Mouse (Mus musculus) CH12.LX (cell line): ENCODE measurements around the gene Kdm5b. TPM values are rescaled to one million over a fixed set of nuclear protein-coding genes. Genes with fewer than 3 reads are reported as not detected.

ENCODE experiments used
- DNase-seq: peaks from one replicate; pipeline ENCODE4 v3.0.0-alpha.2; 2013; ENCODE audit errors: extremely low read depth
- H3K27ac ChIP-seq: 2 replicates; pipeline ENCODE4 v1.5.1; 2012; ENCODE audit warnings: low read depth, mild to moderate bottlenecking, control low read depth, moderate library complexity; ENCODE audit not compliant: insufficient read depth
- H3K27me3 ChIP-seq: replicated peaks from 2 replicates; pipeline ENCODE3; 2012; ENCODE audit warnings: inconsistent platforms
- H3K36me3 ChIP-seq, 2 experiments: replicated peaks in 1 of 2; 2 replicates each; pipeline versions ENCODE3 to v1.6.1; 2012; ENCODE audit warnings: inconsistent platforms in 1 of 2, low read length in 1 of 2, mild to moderate bottlenecking in 1 of 2, mixed read lengths in 1 of 2, moderate library complexity in 1 of 2; ENCODE audit not compliant: control insufficient read depth in 1 of 2, insufficient read depth in 1 of 2
- H3K4me1 ChIP-seq, 2 experiments: 2 replicates each; pipeline ENCODE4 v1.6.1; 2012; ENCODE audit warnings: inconsistent platforms in 1 of 2, moderate library complexity in 1 of 2; ENCODE audit not compliant: insufficient read depth in 2 of 2, control insufficient read depth in 1 of 2
- H3K4me2 ChIP-seq: 2 replicates; pipeline ENCODE4 v1.6.1; 2012; ENCODE audit warnings: low read depth, mild to moderate bottlenecking, control low read depth; ENCODE audit not compliant: poor library complexity, insufficient read depth, severe bottlenecking
- H3K4me3 ChIP-seq, 3 experiments: fragments of 150-350 bp in 1 of 3; sonication (generic) in 1 of 3; replicated peaks in 1 of 3; 2 replicates each; pipeline versions ENCODE3 to v1.5.1; 2011 to 2012; ENCODE audit warnings: low read depth in 2 of 3, low read length in 2 of 3, mild to moderate bottlenecking in 2 of 3, moderate library complexity in 2 of 3, control low read depth in 1 of 3, improper control_type of control experiment in 1 of 3, inconsistent platforms in 1 of 3, mixed read lengths in 1 of 3; ENCODE audit not compliant: poor library complexity in 1 of 3
- H3K79me2 ChIP-seq: replicated peaks from 2 replicates; pipeline ENCODE4 v1.6.1; 2012; ENCODE audit warnings: mild to moderate bottlenecking, moderate library complexity; ENCODE audit not compliant: control insufficient read depth, poor library complexity, insufficient read depth, severe bottlenecking; ENCODE audit errors: extremely low read depth
- H3K9ac ChIP-seq: 2 replicates; pipeline ENCODE4 v1.6.1; 2012; ENCODE audit warnings: low read depth, mild to moderate bottlenecking, control low read depth, moderate library complexity; ENCODE audit not compliant: insufficient read depth
- H3K9me3 ChIP-seq: replicated peaks from 2 replicates; pipeline ENCODE3; 2012; ENCODE audit warnings: low read length, inconsistent platforms, mixed read lengths
- CHD2 ChIP-seq: IDR thresholded peaks from 2 replicates; pipeline ENCODE4 v1.6.1; 2011; ENCODE audit warnings: low read length, improper control_type of control experiment
- E2F4 ChIP-seq: IDR thresholded peaks from 2 replicates; pipeline ENCODE4 v1.6.1; 2011; ENCODE audit warnings: low read depth, low read length, improper control_type of control experiment; ENCODE audit not compliant: insufficient replicate concordance
- ELF1 ChIP-seq: IDR thresholded peaks from 2 replicates; pipeline ENCODE4 v1.6.1; 2014; ENCODE audit warnings: low read depth, mild to moderate bottlenecking, inconsistent platforms, low read length, improper control_type of control experiment
- EP300 ChIP-seq: IDR thresholded peaks from 2 replicates; pipeline ENCODE4 v1.6.1; 2011; ENCODE audit warnings: low read length, improper control_type of control experiment
- ETS1 ChIP-seq: conservative IDR thresholded peaks from 2 replicates; pipeline ENCODE4 v1.6.1; 2012; ENCODE audit warnings: low read depth, mild to moderate bottlenecking, inconsistent platforms, low read length, improper control_type of control experiment, moderate library complexity
- MAZ ChIP-seq: IDR thresholded peaks from 2 replicates; pipeline ENCODE4 v1.6.1; 2012; ENCODE audit warnings: low read depth, mild to moderate bottlenecking, inconsistent platforms, low read length, improper control_type of control experiment, moderate library complexity
- MYC ChIP-seq: IDR thresholded peaks from 2 replicates; pipeline ENCODE4 v1.6.1; 2011; ENCODE audit warnings: low read depth, mild to moderate bottlenecking, improper control_type of control experiment, low read length
- NRF1 ChIP-seq: IDR thresholded peaks from 2 replicates; pipeline ENCODE4 v1.6.1; 2014; ENCODE audit warnings: low read depth, mild to moderate bottlenecking, inconsistent platforms, low read length, improper control_type of control experiment, moderate library complexity
- POLR2A ChIP-seq: IDR thresholded peaks from 2 replicates; pipeline ENCODE4 v1.6.1; 2011; ENCODE audit warnings: low read depth, mild to moderate bottlenecking, improper control_type of control experiment, low read length
- POLR2AphosphoS2 ChIP-seq: IDR thresholded peaks from 2 replicates; pipeline ENCODE4 v1.6.1; 2011; ENCODE audit warnings: low read depth, low read length, improper control_type of control experiment
- SMC3 ChIP-seq: IDR thresholded peaks from 2 replicates; pipeline ENCODE4 v1.6.1; 2011; ENCODE audit warnings: low read depth, low read length, improper control_type of control experiment
- TCF12 ChIP-seq: IDR thresholded peaks from 2 replicates; pipeline ENCODE4 v1.6.1; 2014; ENCODE audit warnings: low read depth, mild to moderate bottlenecking, inconsistent platforms, low read length, improper control_type of control experiment
- ZC3H11A ChIP-seq: IDR thresholded peaks from 2 replicates; pipeline ENCODE4 v1.6.1; 2012; ENCODE audit warnings: low read depth, mild to moderate bottlenecking, inconsistent platforms, low read length, improper control_type of control experiment
- ZKSCAN1 ChIP-seq: IDR thresholded peaks from 2 replicates; pipeline ENCODE4 v1.6.1; 2012; ENCODE audit warnings: low read depth, inconsistent platforms, low read length, improper control_type of control experiment, borderline replicate concordance
- ZMIZ1 ChIP-seq: IDR thresholded peaks from 2 replicates; pipeline ENCODE4 v1.6.1; 2012; ENCODE audit warnings: low read depth, mild to moderate bottlenecking, inconsistent platforms, low read length, improper control_type of control experiment
- ZNF384 ChIP-seq: IDR thresholded peaks from 2 replicates; pipeline ENCODE4 v1.6.1; 2012; ENCODE audit warnings: low read depth, low read length, improper control_type of control experiment, inconsistent platforms
- dilution Hi-C: fragments of 300-500 bp; cut with MboI; formaldehyde crosslinking; loops from 2 replicates; pipeline ENCODE4 v1.14.3; 2020; ENCODE audit warnings: low sequenced_read_pairs; ENCODE audit not compliant: extremely low pct_unique_long_range_greater_than_20kb, extremely low pct_ligation_motif_present
- in situ Hi-C: fragments of 300-500 bp; cut with MboI; formaldehyde crosslinking; loops from 3 replicates; pipeline ENCODE4 v1.14.3; 2019; ENCODE audit warnings: low sequenced_read_pairs, low pct_ligation_motif_present, low pct_unique_long_range_greater_than_20kb, mixed read lengths
- polyA plus RNA-seq: library from polyadenylated mRNA; unstranded; fragments of >175 nt; gene quantifications from 2 replicates; pipeline ENCODE4 v1.2.1, GENCODE M21; 2012; ENCODE audit warnings: low read depth; ENCODE audit not compliant: insufficient read length
- total RNA-seq, 2 experiments: library from RNA; depleted of rRNA; stranded (reverse); fragments of 300-350 nt in 1 of 2; fragments of >200 nt in 1 of 2; gene quantifications; 2 replicates each; pipeline ENCODE4 v1.2.3; 2012 to 2014

The Kdm5b gene
- total and polyA plus RNA-seq, 3 experiments, result 1.9 to 14.3 (median 4.1) TPM

GRCm38 (mm10) chr1:134570171-134570570 lies 10.2 kb downstream of the Kdm5b start:
- H3K79me2 ChIP-seq, result peaks cover 68% of the 10 kb centered on the region
- H3K27ac ChIP-seq, result no peak overlapping the region
- no peak overlapping the region for H3K4me3 ChIP-seq
- no peaks in the 10 kb centered on the region for H3K36me3 ChIP-seq
- no peak for DNase-seq
- no peak overlapping the region for H3K9ac ChIP-seq
- TF ChIP-seq POLR2AphosphoS2, result no peak
- no peak for TF ChIP-seq NRF1
- no peak for TF ChIP-seq ZNF384
- TF ChIP-seq CHD2, result no peak
- no peak for TF ChIP-seq ETS1
- TF ChIP-seq ZMIZ1, result no peak
- no peak for TF ChIP-seq TCF12
- TF ChIP-seq EP300, result no peak
- TF ChIP-seq ZKSCAN1, result no peak
- no peaks in the 10 kb centered on the region for H3K9me3 ChIP-seq
- no peak overlapping the region for H3K4me2 ChIP-seq
- dilution Hi-C loops (no loop called here), in situ Hi-C loops (no loop called here)
- H3K27me3 ChIP-seq, result no peaks in the 10 kb centered on the region
- no peaks in the 10 kb centered on the region for H3K4me1 ChIP-seq

DNA sequence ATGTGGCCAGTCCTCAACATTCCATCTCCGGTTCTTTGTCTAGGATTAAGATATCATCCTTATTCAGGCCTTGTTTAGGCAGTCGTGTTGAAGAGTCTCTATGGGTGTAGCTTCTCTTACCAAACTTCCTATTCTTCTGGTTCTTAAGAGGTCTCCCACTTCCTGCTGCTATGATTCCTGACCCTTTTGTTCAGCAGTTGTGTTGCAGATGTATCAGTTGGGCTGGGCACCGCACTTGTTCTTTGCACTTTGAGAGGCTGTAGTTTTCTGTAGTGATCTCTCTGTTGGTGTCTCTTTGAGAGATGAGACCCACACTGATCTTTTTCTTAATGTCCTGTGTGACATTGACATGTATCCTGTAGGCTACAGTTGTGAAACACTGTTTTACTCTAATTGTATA lies 10.7 kb downstream of the Kdm5b start:
- no peak for TF ChIP-seq MAZ
- TF ChIP-seq ZKSCAN1, result no peak
- no peak for TF ChIP-seq ZC3H11A
- no peak for TF ChIP-seq POLR2AphosphoS2
- no peak for TF ChIP-seq ZNF384
- no peak for TF ChIP-seq MYC
- no peak for TF ChIP-seq POLR2A
- TF ChIP-seq E2F4, result no peak
- no peak for TF ChIP-seq ELF1
- TF ChIP-seq SMC3, result no peak
- Histone ChIP-seq H3K27me3 (no peaks in the 10 kb centered on the region), H3K4me2 (no peak overlapping the region), H3K4me1 (no peaks in the 10 kb centered on the region), H3K79me2 (peaks cover 65% of the 10 kb centered on the region), H3K9me3 (no peaks in the 10 kb centered on the region), H3K9ac (no peak overlapping the region), H3K4me3 (no peak overlapping the region), H3K36me3 (no peaks in the 10 kb centered on the region), H3K27ac (no peak overlapping the region)
- no peak for DNase-seq
- in situ Hi-C loops (no loop called here), dilution Hi-C loops (no loop called here)
